Mouse (Mus musculus) T-helper 1 cell (primary cell): Measurements from ENCODE around the gene Cpm.

ENCODE experiments used
- in situ Hi-C: fragments of 300-600 bp; cut with MboI, MseI; formaldehyde crosslinking; loops from one replicate; pipeline ENCODE4 v1.15.1; 2025; ENCODE audit warnings: high pct_unique_total_duplicates

Cpm gene

GRCm38 (mm10) chr10:117635078-117635771 lies 5.9 kb downstream of the Cpm start:
- in situ Hi-C loops, result no loop called here

- in situ Hi-C loops, result no loop called here
Measured at GRCm38 (mm10) chr10:117635823-117636589, 6.7 kb downstream of the Cpm start.

GRCm38 (mm10) chr10:117637062-117637744 lies 7.9 kb downstream of the Cpm start:
- in situ Hi-C loops, result no loop called here

- in situ Hi-C loops, result no loop called here
Measured at GRCm38 (mm10) chr10:117637745-117638577, 8.7 kb downstream of the Cpm start.

- in situ Hi-C loops, result no loop called here
Measured at GRCm38 (mm10) chr10:117638578-117639220, 9.4 kb downstream of the Cpm start.

- in situ Hi-C loops, result no loop called here
Measured at GRCm38 (mm10) chr10:117639221-117639599, 9.9 kb downstream of the Cpm start.

- in situ Hi-C loops, result no loop called here
Measured at GRCm38 (mm10) chr10:117639899-117640594, 10.7 kb downstream of the Cpm start.

- in situ Hi-C loops, result no loop called here
Measured at GRCm38 (mm10) chr10:117640595-117641078, 11.3 kb downstream of the Cpm start.

- in situ Hi-C loops, result no loop called here
Measured at GRCm38 (mm10) chr10:117641400-117642200, 12.3 kb downstream of the Cpm start.

- in situ Hi-C loops, result no loop called here
Measured at GRCm38 (mm10) chr10:117642201-117642450, 12.8 kb downstream of the Cpm start.

GRCm38 (mm10) chr10:117642491-117643262 lies 13.4 kb downstream of the Cpm start:
- in situ Hi-C loops, result no loop called here

- in situ Hi-C loops, result no loop called here
Measured at GRCm38 (mm10) chr10:117643302-117643701, 14.0 kb downstream of the Cpm start.

GRCm38 (mm10) chr10:117643711-117644428 lies 14.6 kb downstream of the Cpm start:
- in situ Hi-C loops, result no loop called here

GRCm38 (mm10) chr10:117644429-117644748 lies 15.1 kb downstream of the Cpm start:
- in situ Hi-C loops, result no loop called here

- in situ Hi-C loops, result no loop called here
Measured at GRCm38 (mm10) chr10:117644828-117645227, 15.5 kb downstream of the Cpm start.

GRCm38 (mm10) chr10:117645487-117645964 lies 16.2 kb downstream of the Cpm start:
- in situ Hi-C loops, result no loop called here

GRCm38 (mm10) chr10:117646482-117647157 lies 17.3 kb downstream of the Cpm start:
- in situ Hi-C loops, result no loop called here

- in situ Hi-C loops, result no loop called here
Measured at GRCm38 (mm10) chr10:117647158-117647505, 17.8 kb downstream of the Cpm start.
